Mouse (Mus musculus): ENCODE results near the gene Aip. TPM values are rescaled to one million over a fixed set of nuclear protein-coding genes. Genes with fewer than 3 reads are reported as not detected.

Aip gene
- polyA plus RNA-seq, 1 experiment from 2014 or later = 35.8 TPM

DNA sequence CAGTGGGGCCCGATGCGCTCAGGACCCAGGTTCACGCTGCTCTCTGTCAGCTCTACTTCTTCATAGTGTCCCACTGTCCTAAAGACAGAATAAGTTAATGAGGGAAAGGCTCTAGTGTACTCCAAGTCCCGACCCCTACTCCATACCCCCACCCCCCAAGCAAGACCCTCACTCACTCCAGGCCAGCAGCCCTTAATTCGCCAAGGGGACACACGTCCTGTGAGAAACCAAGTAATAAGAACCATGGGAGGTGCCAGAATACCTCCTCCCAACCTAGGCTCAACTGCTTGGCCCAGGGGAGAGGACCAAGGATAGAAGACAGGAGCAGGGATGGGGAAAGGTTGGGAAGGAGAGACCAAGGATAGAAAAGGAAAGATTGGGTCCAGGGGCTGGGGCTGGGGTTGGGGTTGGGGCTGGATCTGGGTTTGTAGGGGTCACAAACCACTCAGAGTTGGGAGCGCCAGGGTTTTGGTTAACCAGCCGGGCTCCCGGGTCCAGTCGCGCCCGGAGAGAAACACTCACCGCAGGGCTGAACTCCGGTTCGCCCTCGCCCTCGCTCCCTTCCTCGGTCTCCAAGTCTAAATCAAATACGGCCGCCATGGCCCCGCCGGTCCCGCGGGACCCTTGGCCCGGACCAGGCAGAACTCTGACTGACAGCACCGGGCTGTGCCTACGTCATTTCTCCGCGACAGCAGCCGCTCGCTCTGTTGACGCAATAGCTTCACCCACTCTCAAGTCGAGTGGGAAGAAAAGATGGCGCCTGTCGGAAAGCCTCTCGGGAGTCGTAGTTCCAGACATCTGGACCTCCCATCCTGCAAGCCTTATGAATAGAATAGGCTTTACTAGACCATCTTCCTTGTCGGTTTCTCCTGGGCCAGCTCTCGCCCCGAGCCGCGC lies 37.2 kb upstream of the Aip start, which contains the start of gene Rps6kb2:
Rps6kb2 (minus strand) TSS at position 709 of the 897 bp plus-strand sequence.
- Histone ChIP-seq H3K27ac (replicated peaks) (peak within 1 kb of the TSS; percentile 74), H3K36me3 (replicated peaks) (peaks cover 37% of the 10 kb centered on the region), H3K9ac (peak within 1 kb of the TSS; percentile 74), H3K27me3 (no peaks in the 10 kb centered on the region), H3K9me3 (replicated peaks) (no peaks in the 10 kb centered on the region), H3K4me3 (replicated peaks) (peak within 1 kb of the TSS; percentile 76), H3K4me2 (peak within 1 kb of the TSS; percentile 83), H3K4me1 (replicated peaks) (peaks cover 51% of the 10 kb centered on the region)
- peak; percentile 77 for ATAC-seq (ENCODE audit: insufficient read depth)
- 6% methylated on average over 42 of the region's 42 CpGs for WGBS (ENCODE audit: insufficient replicate concordance)

DNA sequence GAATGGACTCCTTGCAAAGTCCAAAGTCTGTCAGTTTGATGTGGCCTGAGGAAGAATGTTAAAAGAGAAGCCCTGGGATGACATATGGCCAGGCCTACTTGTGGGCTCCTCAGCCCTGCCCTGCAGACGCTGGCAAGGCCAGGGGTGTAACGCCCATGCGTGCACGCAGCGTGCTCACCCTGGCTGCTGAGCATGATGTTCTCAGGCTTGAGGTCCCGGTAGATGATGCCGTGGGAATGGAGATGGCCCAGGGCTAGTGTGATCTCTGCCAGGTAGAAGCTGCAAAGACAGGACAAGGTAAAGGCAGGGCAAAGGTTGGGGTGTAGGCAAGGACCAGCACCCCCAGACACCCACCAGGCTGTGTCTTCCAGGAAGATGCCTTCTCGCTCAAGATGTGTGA lies 33.4 kb upstream of the Aip start:
- no peak overlapping the region for H3K4me3 ChIP-seq (replicated peaks)
- no peaks in the 10 kb centered on the region for H3K9me3 ChIP-seq (replicated peaks)
- 91% methylated on average over 8 of the region's 8 CpGs for WGBS (ENCODE audit: insufficient replicate concordance)
- H3K4me1 ChIP-seq (replicated peaks) = peaks cover 46% of the 10 kb centered on the region
- H3K27me3 ChIP-seq = no peaks in the 10 kb centered on the region
- H3K36me3 ChIP-seq (replicated peaks) = peaks cover 63% of the 10 kb centered on the region
- no peak overlapping the region for H3K4me2 ChIP-seq
- no peak overlapping the region for H3K9ac ChIP-seq
- H3K27ac ChIP-seq (replicated peaks) = no peak overlapping the region
- no peak for ATAC-seq (ENCODE audit: insufficient read depth)

DNA sequence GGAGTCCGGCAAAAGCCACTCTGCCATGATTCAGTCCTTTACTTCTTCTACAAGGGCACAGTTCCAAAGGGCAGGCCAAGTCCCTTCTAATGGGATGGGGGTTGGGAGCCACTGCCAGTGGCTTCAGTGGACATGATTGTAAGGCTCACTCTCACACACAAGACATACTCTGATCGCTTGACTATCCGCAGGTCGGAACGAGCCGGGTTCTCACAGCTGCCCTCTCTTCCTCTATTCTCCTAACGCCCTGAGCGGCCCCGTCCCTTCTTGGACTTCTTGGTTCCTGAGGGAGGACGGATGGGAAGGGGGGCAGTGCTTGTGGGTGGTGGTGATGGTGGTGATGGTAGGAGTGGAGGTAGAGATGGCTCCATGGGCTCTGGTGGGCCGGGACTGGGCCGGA lies 31.1 kb upstream of the Aip start:
- no peaks in the 10 kb centered on the region for H3K9me3 ChIP-seq (replicated peaks)
- no peaks in the 10 kb centered on the region for H3K27me3 ChIP-seq
- H3K4me1 ChIP-seq (replicated peaks) = peaks cover 37% of the 10 kb centered on the region
- no peak overlapping the region for H3K4me2 ChIP-seq
- no peak overlapping the region for H3K4me3 ChIP-seq (replicated peaks)
- 81% methylated on average over 12 of the region's 12 CpGs for WGBS (ENCODE audit: insufficient replicate concordance)
- H3K36me3 ChIP-seq (replicated peaks) = peaks cover 81% of the 10 kb centered on the region
- no peak overlapping the region for H3K27ac ChIP-seq (replicated peaks)
- no peak overlapping the region for H3K9ac ChIP-seq
- ATAC-seq (ENCODE audit: insufficient read depth) = no peak

DNA sequence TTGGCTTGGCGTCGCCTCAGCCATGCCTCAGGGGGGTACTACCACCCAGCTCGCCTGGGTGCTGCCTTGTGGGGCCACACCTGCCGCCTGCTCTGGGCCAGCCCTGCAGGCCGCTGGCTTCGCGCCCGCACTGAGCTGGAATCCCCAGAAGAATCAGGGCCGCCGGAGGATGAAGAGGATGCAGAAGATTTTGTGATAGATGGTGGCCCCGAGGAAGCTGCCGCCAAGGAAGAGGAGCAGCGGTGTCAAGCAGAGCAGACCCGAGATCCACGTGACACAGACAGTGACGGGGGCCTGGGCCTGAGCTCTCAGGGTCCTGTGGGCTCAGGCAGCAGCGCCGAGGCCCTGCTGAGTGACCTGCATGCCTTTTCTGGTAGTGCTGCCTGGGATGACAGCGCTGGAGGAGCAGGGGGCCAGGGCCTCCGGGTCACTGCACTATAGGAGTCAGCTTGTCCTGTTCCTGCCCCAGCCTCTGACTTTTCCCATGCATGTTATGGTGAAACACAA lies 30.5 kb upstream of the Aip start:
- Histone ChIP-seq H3K9me3 (replicated peaks) (no peaks in the 10 kb centered on the region), H3K4me2 (0 out of 2 replicates have a peak overlapping the region, but pooled peaks have one; percentile 37), H3K27me3 (no peaks in the 10 kb centered on the region), H3K4me3 (replicated peaks) (no peak overlapping the region), H3K36me3 (replicated peaks) (peaks cover 80% of the 10 kb centered on the region), H3K27ac (replicated peaks) (0 out of 2 replicates have a peak overlapping the region, but pooled peaks have one; percentile 22), H3K4me1 (replicated peaks) (peaks cover 33% of the 10 kb centered on the region), H3K9ac (no peak overlapping the region)
- no peak for ATAC-seq (ENCODE audit: insufficient read depth)
- 71% methylated on average over 20 of the region's 20 CpGs for WGBS (ENCODE audit: insufficient replicate concordance)

DNA sequence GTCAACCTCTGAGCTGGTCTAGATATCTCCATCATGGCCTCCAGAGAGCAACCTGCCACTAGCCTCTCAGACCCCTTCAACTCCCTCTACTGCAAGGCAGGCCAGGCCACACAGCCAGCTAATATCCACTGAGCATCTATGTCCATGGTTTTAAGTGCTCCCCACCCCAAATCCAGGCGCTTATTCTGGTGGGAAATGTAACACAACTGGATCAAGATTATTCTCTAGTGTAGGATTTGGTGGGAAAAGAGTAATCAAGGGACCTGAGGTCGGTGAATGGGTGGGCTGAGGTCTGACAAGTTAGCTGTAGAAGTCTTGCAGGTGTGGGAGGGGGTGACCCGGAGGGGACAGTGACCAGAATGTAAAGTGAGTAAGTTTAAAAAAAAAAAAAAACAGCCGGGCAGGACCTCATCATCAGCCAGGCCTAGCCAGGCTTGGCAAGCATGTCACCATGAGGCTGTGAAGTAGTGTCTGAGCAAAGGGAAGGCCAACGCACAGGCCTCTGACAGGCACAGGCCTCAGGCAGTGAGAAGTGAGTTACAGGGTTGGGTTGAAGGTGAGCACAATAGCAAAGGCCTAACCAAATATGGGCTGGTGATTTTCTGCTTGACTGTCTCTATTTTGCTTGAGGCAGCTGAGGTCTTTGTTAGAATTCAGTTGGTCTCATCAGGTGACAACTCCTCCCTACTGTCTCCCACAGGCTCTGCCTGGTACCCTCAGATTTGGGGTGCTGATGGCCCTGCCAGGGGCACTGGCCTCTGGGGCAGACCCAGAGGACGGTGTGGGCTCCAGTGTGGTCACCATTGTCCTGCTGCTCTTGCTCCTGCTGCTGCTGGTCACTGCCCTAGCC lies 29.8 kb upstream of the Aip start:
- Histone ChIP-seq H3K36me3 (replicated peaks) (peaks cover 81% of the 10 kb centered on the region), H3K27ac (replicated peaks) (0 out of 2 replicates have a peak overlapping the region, but pooled peaks have one; percentile 22), H3K4me3 (replicated peaks) (peak overlapping the region; percentile 22; the same call in 1 of the 2 replicates), H3K9me3 (replicated peaks) (no peaks in the 10 kb centered on the region), H3K27me3 (no peaks in the 10 kb centered on the region), H3K4me2 (peak overlapping the region; percentile 37), H3K9ac (0 out of 2 replicates have a peak overlapping the region, but pooled peaks have one; percentile 15), H3K4me1 (replicated peaks) (peaks cover 28% of the 10 kb centered on the region)
- WGBS (ENCODE audit: insufficient replicate concordance) = 47% methylated on average over 6 of the region's 6 CpGs
- no peak for ATAC-seq (ENCODE audit: insufficient read depth)

DNA sequence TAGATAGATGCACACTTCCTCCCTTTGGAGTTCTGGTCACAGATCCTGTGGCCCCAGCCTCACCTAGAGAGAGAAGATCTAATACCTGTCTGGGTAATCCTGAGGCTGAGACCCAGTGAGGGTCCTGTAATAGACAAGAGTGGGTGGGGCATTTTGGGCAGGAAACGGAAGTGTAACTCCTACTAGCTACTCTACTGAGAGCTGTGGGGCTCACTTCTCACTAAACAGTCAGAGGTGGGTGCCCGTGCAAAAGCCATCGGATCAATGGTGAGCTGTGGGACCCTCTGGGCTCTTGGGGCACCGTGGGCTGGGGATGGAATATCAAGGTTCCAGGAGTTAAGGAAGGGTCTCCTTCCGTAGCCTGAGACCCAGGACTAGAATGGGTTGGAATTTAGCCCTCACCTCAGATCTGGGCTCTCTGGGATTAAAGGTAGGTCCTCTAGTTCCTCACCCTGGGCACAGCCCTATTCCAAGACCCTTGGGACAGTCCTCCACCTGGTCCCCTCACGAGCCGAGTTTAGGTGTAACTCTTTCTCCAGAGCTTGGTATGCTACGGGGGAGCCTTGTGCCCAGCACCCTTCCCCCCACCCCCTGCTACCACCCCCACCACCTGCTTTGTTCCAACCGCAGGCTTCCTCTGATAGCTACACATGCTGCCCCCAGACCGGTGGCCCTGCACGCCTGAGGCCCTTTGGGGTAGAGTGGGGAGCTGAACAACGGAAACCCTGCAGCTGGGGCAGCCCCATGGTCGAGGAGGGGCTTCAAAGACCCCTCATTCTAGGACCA lies 29.0 kb upstream of the Aip start:
- Histone ChIP-seq H3K36me3 (replicated peaks) (peaks cover 81% of the 10 kb centered on the region), H3K4me3 (replicated peaks) (peak overlapping the region; percentile 22; the same call in 1 of the 2 replicates), H3K9ac (0 out of 2 replicates have a peak overlapping the region, but pooled peaks have one; percentile 15), H3K27me3 (no peaks in the 10 kb centered on the region), H3K4me1 (replicated peaks) (peaks cover 34% of the 10 kb centered on the region), H3K27ac (replicated peaks) (peak overlapping the region; percentile 22; the same call in 1 of the 2 replicates), H3K4me2 (peak overlapping the region; percentile 37), H3K9me3 (replicated peaks) (no peaks in the 10 kb centered on the region)
- ATAC-seq (ENCODE audit: insufficient read depth) = no peak
- WGBS (ENCODE audit: insufficient replicate concordance) = 16% methylated on average over 13 of the region's 13 CpGs

DNA sequence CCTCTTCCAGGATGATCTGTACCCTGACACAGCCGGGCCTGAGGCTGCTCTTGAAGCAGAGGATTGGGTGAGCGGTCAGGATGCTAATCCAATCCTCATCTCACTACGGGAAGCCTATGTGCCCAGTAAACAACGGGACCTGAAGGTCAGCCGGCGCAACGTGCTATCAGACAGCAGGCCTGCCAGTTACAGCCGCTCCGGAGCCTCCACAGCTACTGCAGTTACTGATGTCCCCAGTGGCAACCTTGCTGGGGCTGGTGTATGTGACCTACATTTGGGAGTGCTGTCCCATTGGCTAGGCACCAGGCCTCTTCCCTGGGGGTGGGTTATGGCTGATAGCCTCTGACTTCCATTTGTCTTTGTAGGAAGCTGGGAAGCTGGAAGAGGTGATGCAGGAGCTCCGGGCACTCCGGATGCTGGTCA lies 27.6 kb upstream of the Aip start, which contains the start of gene Ptprcap:
Ptprcap (plus strand) TSS at position 373 of the 423 bp plus-strand sequence.
- WGBS (ENCODE audit: insufficient replicate concordance) = 80% methylated on average over 11 of the region's 11 CpGs
- Histone ChIP-seq H3K9ac (no peak within 1 kb of the TSS), H3K27ac (replicated peaks) (peak within 1 kb of the TSS; percentile 20; the same call in 1 of the 2 replicates), H3K4me2 (peak within 1 kb of the TSS; percentile 37), H3K27me3 (no peaks in the 10 kb centered on the region), H3K4me3 (replicated peaks) (no peak within 1 kb of the TSS), H3K4me1 (replicated peaks) (peaks cover 47% of the 10 kb centered on the region), H3K36me3 (replicated peaks) (peaks cover 67% of the 10 kb centered on the region), H3K9me3 (replicated peaks) (no peaks in the 10 kb centered on the region)
- ATAC-seq (ENCODE audit: insufficient read depth) = no peak

DNA sequence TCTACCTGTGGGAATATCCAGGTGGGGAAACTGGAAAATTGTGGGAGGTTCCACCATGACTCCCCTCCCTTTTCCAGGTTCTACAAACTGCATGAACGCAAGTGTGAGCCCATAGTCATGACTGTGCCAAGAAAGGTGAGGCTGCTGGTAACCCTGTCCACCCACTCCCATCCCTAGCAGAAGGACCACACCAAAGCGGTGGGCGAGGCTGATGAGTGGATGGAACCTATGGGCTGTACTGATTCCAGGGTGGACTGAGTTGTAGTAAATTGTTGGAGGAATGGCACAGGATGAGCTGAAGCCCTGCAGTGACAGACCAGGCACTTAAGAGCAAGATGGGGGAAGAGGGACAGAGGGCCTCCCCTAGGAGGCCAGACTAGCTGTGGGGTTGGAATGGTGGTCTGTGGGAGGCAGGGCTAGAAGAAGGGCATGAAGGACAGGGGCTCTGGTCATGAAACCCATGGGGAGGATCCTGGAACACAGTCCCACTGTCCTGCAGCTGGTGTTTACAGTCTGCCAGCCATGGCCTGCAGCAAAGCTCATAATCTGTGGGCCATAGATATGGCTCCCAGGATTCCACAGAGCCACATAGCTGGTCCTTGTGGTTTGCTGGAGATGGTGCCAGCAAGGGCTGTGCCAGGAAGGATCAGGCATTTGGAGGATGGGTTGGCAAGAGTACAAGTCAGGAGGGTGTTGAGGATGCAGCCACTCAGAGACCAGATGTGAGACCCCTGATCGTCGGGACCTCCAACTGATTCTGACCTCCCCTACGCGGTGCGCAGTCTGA lies 27.0 kb upstream of the Aip start:
- Histone ChIP-seq H3K4me2 (no peak overlapping the region), H3K9me3 (replicated peaks) (no peaks in the 10 kb centered on the region), H3K36me3 (replicated peaks) (peaks cover 61% of the 10 kb centered on the region), H3K9ac (no peak overlapping the region), H3K4me1 (replicated peaks) (peaks cover 53% of the 10 kb centered on the region), H3K27me3 (no peaks in the 10 kb centered on the region), H3K27ac (replicated peaks) (no peak overlapping the region), H3K4me3 (replicated peaks) (no peak overlapping the region)
- 83% methylated on average over 8 of the region's 8 CpGs for WGBS (ENCODE audit: insufficient replicate concordance)
- no peak for ATAC-seq (ENCODE audit: insufficient read depth)

DNA sequence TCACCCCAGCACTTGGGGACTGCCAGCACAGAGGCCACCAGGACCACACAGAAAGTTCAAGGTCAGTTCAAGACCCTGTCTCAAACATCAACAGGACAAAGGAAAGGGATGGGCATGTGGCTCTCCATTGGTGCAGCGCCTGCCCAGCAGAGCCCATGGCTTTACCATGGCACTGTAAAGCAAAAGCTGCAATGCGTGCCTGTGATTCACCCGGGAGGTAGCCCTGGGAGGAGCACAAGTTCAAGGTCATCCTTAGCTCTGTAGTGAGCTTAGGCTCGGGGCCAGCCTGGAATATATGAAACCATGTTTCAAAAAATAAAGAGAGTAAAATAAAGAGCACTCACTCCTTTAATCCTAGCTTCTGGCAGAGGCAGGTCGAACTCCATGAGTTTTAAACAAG lies 26.2 kb upstream of the Aip start:
- Histone ChIP-seq H3K9ac (no peak overlapping the region), H3K36me3 (replicated peaks) (peaks cover 53% of the 10 kb centered on the region)
- WGBS (ENCODE audit: insufficient replicate concordance) = 71% methylated on average over 5 of the region's 5 CpGs

More for the DNA sequence above, 26.2 kb upstream of the Aip start:
- H3K27ac ChIP-seq (replicated peaks) = no peak overlapping the region
- no peak overlapping the region for H3K4me2 ChIP-seq
- no peak for ATAC-seq (ENCODE audit: insufficient read depth)
- H3K4me1 ChIP-seq (replicated peaks) = peaks cover 60% of the 10 kb centered on the region
- no peaks in the 10 kb centered on the region for H3K9me3 ChIP-seq (replicated peaks)
- no peak overlapping the region for H3K4me3 ChIP-seq (replicated peaks)
- H3K27me3 ChIP-seq = no peaks in the 10 kb centered on the region

Data from liver, embryonic 15.5 days (tissue).